Mouse (Mus musculus): ENCODE measurements at regions not wholly inside any gene's neighbourhood (a gene's known extent, or its start where the extent isn't known, plus 50 kb on each side); places are given as distances from the start of the nearest gene placed in this dataset.

DNA sequence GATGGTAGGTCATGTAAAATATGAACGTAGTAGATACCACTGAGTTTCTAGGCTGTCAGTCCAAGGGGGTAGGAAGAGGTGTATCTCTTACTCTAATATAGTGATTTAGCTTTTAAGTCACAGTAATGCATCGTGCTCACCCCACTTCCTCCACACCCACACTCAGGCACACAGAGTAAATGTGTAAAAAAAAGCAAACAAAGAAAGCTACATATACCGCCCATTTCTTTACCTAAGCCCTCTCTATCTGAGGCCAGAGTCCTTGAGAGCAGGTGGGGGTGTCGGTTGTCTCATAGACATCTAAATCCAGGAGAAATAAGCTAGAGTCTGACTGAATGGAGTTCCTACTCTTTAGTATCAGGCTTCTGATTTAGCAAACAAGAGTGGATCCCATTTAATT lies 548.5 kb upstream of the Id4 start:
- no peak for TF ChIP-seq CTCF (conservative IDR thresholded peaks at IDR 0.05 in 1 of 2, IDR thresholded peaks at IDR 0.05 in 1 of 2; ENCODE audit: low read depth in 2 of 2, low read length in 2 of 2)
- no peak for TF ChIP-seq POLR2AphosphoS2 (IDR thresholded peaks at IDR 0.05; ENCODE audit: low read depth, low read length)
- no peak for TF ChIP-seq JUND (conservative IDR thresholded peaks at IDR 0.05; ENCODE audit: low read depth, low read length)
- TF ChIP-seq JUN (IDR thresholded peaks at IDR 0.05; ENCODE audit: insufficient read depth, low read depth, low read length): no peak
- no peak for TF ChIP-seq CHD2 (IDR thresholded peaks at IDR 0.05; ENCODE audit: low read length)
- TF ChIP-seq MAX (IDR thresholded peaks at IDR 0.05; ENCODE audit: low read length): no peak
- no peak for TF ChIP-seq BHLHE40 (IDR thresholded peaks at IDR 0.05; ENCODE audit: low read depth, low read length)
- no peak for TF ChIP-seq POLR2A (IDR thresholded peaks at IDR 0.05; ENCODE audit: low read depth, low read length)
- no peak for TF ChIP-seq RAD21 (IDR thresholded peaks at IDR 0.05; ENCODE audit: low read depth, low read length)
- no peak for TF ChIP-seq E2F4 (IDR thresholded peaks at IDR 0.05; ENCODE audit: insufficient replicate concordance, low read depth, low read length)
- no peak for TF ChIP-seq USF1 (IDR thresholded peaks at IDR 0.05; ENCODE audit: low read depth, low read length)
- TF ChIP-seq ETS1 (conservative IDR thresholded peaks at IDR 0.05; ENCODE audit: low read depth, low read length): no peak
- TF ChIP-seq HCFC1 (IDR thresholded peaks at IDR 0.05; ENCODE audit: low read depth, low read length): no peak
- no peak for TF ChIP-seq USF2 (conservative IDR thresholded peaks at IDR 0.05; ENCODE audit: low read depth, low read length)
